Mouse (Mus musculus) testis, postnatal 10 days (tissue): ENCODE measurements around the gene Ddx6.
"Not testable (repeated sequence)": the region's sequence is repeated elsewhere in the genome, so short reads cannot be mapped to it uniquely, and the experiment has no call there.

Experiments
- DNase-seq: peaks from one replicate; pipeline ENCODE4 v3.0.0; 2021; ENCODE audit warnings: low spot score

Ddx6 gene

DNA sequence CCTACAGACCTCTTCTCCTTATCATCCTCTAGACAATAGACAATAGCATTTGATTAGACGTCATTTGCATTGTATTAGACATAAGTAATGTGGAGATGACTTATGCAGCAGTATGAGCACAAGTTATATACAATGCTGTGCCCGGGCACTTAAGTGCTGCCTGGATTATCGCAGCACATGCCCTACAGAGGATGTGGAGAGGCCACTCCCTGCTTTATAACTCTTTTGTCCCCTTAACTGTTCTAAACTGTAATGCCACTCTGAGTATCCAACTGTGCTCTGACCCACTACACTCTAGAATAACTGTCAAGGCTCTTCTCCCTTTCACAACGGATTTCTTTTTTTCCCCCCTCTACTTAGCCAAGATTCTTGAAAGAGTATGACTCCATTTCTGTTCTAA, 10.8 kb upstream of the Ddx6 start:
- DNase-seq = no peak

DNA sequence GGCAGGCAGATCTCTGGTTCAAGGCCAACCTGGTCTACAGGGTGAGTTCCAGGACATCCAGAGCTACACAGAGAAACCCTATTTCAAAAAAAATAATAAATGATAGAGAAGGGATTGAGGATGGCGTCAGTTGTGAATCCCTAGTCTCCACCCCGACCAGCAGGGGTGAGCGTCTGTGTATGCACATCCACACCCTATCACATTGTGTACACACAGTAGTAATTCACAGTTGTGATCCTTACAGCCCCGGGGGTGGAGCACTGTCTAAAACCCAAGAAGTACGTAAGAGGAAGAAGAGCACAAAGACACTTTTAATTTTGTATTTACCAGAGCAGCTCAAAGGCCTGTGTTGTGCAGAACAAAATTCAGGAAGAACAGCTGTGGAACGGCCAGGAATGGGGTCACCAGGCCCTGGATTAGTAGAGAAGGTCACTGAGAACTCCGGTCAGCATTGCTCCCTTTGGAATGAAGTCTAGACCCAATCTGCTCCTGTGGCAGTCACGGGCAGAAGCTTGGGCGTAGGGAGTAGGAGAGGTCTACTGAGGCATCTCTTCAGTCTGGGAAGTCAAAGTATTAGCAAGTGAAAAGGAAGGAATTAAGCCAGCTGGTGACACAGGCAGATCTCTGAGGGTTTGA, 9.7 kb upstream of the Ddx6 start:
- DNase-seq = no peak

DNA sequence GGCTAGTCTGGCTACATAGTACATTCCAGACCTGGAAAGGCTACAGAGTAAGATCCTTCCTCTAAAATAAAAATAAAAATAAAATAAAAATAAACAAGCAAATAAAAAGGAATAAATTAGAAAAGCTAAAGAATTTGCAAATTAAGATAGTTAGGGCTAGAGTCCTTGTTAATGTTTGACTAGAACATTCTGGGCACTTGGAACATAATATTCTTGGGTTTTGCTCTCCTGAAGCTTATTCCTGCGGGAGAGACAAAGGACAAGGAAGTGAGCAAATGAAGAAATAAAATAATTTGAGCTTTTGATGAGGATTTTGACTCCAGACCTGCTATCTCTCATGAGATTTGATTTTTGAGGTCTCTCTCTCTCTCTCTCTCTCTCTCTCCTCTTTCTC, 9.2 kb upstream of the Ddx6 start:
- DNase-seq = no peak

DNA sequence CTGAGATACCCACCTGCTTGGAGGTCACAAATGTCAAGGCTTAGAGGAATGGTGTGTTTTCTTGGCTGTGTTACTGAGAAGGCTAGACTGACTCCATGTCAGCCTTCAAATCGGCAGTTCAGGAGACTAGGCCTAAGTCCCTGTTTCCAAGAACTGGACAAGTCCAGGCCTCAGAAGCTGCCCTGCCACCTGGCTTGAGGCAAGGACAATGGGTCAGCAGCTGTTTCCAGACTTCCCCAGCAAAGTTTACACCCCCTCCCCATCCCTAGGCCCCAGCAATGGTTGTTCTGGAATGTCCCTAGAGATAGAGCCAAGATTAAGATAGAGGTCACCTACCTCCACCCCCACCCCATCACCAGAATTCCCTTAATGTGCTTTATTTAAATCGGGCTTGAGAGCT, 7.0 kb upstream of the Ddx6 start:
- DNase-seq = no peak

DNA sequence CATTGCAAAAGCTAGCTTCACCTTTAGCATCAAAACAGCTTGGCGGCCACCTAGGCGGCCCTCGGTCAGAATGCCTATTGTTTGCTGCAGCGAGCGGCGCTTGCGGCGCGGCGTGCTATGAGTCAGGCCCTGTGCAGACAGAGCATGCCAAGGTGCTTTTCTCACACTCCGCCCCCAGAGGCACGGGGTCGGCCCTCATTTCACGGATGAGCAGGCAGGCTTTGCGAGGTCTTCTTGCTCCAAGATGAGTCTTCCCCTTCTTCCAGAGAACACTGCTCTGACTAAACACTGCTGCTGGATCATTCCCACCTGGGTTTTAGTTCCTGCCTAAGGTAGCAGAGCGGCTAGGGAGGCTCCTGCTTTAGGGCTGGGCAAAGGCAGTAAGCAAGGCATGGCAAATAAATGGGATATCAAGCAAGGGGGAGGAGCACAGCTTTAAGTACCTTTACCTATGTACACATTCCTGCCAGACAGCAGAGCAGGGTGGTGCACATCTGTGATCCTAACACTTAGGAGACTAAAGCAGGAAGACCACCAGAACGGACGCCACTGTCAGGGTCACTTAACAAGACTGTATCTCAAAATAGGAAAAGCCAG, 5.7 kb upstream of the Ddx6 start:
- DNase-seq = peak; percentile 48

GRCm38 (mm10) chr9:44599616-44600015, 5.1 kb upstream of the Ddx6 start:
- no peak for DNase-seq

- no peak for DNase-seq
Observed at GRCm38 (mm10) chr9:44600801-44601200, 3.9 kb upstream of the Ddx6 start.

DNA sequence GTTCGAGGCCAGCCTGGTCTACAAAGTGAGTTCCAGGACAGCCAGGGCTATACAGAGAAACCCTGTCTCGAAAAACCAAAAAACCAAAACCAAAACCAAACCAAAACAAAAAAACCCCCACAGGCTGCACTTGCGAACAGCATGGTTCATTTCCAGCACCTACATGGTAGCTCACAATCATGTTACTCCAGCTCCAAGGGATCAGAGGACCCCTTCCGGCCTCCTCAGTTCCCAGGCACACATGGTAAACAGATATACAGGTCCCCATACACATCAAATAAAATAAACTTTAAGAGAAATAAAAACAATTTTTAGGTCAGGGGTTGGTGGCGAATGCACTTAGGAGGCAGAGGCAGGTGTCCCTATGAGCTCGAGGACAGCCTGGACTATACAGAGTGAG, 1.9 kb upstream of the Ddx6 start:
- DNase-seq = no peak

- DNase-seq = peak; percentile 73
Observed at GRCm38 (mm10) chr9:44603454-44604289, 1.0 kb upstream of the Ddx6 start.

- DNase-seq = peak; percentile 88
Observed at GRCm38 (mm10) chr9:44604290-44604778, 358 bp upstream of the Ddx6 start.

DNA sequence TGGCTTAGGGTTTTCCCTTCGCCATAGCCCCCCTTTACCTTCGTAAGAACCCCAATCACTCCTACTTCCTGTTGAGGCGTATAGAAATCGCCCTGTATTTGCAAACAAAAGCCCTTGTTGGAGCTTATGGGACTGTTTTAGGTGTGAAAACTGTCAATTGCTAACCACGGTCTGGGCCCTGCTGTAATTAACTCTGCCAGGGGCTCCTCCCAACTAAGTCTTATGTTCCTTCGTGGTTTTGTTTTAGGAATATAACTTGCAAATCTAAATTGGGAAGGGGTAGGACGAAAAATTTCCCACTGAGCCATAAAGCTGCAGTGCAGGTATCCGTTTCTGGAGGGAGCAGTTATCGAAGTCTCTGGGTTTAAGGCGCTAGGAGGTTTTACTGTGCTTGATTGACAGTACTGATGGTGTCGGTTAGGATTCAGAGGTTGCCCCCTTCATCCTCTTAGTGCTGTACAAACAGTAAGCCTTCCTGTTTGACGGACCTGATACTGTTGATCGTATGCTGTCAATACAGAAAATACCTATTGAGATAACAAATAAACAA, 999 bp downstream of the Ddx6 start:
- no peak for DNase-seq

- no peak for DNase-seq
Observed at GRCm38 (mm10) chr9:44606646-44607045, 2.0 kb downstream of the Ddx6 start.

- DNase-seq = no peak
Observed at GRCm38 (mm10) chr9:44607306-44607705, 2.6 kb downstream of the Ddx6 start.

DNA sequence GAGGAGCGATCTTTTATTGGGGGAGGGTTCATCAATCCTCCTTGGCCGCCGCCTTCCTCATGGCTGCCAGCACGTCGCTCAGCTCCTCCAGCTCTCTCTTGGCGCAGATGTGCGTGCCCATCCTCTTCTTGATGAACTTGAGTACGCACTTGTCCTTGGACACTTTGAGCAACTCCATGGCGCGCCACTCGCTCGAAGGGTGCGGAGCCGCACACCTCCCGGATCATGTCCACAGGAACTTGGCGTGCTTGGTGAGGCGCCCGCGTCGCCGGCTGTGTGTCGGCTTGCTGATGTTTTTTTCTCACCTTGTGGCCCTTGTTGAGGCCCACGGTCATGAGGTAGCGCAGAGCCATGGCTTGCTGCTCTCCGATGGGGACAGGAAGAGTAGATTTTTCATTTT, 5.7 kb downstream of the Ddx6 start:
- DNase-seq = no peak

- not testable (repeated sequence) for DNase-seq
Observed at GRCm38 (mm10) chr9:44613081-44613480, 8.4 kb downstream of the Ddx6 start.

- DNase-seq = no peak
Observed at GRCm38 (mm10) chr9:44621114-44621513, 16.4 kb downstream of the Ddx6 start.

GRCm38 (mm10) chr9:44624390-44624789, 19.7 kb downstream of the Ddx6 start:
- DNase-seq = no peak

DNA sequence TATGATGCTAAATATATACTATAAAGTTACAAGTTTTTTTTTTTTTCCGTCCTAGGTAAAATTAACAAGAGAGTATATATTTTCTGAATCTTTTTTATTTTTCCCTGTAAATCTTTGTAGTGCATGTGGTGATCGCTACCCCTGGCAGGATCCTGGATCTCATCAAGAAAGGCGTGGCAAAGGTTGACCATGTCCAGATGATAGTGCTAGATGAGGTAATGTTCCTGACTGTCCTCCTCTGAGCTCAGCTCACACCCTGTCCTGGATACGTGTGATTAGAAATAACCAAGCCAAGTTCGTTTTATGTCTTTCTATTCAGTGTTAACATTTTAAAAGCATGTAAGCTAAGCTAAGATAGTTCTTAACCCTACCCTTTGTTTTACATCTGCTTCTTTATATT, 21.6 kb downstream of the Ddx6 start:
- DNase-seq = no peak

DNA sequence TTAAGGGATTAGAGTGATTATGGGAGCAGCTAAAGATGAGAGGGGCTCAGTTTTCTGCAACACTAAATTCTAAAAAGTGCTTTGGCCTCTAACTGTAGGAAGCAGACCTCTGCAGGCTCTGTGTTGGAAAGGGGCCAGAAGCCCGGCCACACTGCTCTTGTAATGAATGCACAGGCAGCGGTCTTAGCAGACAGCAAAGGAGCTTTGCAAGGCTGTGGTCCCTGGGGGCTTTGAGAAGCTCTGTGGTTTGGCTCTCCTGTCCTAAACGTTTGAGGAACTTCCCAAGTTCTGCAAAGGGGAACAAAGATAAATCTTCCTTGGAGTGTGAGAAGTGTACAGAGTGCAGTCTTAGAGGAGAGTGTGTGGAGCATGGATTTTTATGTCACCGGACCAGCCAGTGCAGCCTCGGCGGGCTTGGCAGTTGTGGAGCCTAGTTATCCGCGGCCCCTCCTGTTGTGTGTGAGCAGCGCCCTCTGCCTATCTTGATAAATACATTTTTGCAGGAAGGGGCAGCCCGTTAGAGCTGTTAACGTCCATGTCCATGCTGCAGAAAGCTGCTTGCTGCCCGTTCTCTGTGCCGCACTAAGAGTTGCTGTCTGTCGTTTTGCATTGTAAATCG, 33.0 kb downstream of the Ddx6 start:
- DNase-seq = peak; percentile 69

GRCm38 (mm10) chr9:44638726-44639125, 34.0 kb downstream of the Ddx6 start:
- DNase-seq = not testable (repeated sequence)

DNA sequence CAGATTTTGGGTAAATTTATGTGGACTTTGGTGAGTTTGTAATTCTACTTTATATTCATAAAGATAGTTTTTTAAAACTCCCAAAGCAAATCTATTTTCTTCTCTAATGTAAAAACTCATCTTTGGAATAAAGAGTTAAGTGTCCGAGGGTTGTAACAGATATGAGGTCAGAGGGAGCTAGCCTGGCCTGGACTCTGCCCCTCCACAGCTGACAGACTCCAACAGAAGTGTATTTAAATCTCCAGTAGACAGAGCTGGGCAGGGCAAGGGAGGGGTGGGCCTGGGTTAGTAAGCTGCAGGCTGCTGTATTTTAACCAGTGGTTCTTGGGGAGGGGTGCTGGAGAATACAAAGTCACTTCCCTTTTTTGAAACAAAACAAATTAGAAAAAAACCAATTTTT, 35.3 kb downstream of the Ddx6 start:
- not testable (repeated sequence) for DNase-seq

DNA sequence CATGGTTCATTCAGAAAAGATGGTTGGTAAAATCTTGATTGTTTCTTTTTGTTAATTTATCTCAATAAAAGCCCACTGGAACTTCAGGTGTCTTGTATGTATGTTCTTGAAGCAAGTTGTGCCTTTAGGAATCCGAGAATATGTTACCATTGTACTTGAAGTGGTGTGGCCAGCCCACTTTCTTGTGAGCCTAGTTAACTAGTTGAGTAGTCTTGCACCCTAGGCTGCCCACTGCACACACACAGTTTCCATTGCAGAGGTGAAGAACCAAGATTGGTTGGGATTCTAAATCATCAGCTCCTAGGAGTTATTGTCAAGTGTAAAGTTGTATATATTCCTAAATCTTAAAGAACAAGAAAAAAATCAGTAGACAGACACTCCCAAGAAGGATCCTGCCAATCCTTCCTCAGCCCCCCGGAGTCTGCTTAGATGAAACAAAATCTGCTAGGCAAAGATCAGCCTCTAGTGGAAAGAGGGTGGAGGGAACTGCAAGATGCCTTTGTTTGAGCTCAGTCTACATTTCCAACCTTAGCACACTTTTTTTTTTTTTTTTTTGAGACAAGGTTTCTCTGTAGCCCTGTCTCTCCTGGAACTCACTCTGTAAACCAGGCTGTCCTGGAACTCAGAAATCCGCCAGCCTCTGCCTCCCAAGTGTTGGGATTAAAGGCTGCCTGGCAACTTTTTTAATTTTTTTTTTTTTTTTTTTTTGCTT, 36.1 kb downstream of the Ddx6 start:
- no peak for DNase-seq
